Mouse (Mus musculus): ENCODE data around the gene Cdc6.
A peak's percentile ranks its signal among the peaks of the same experiment; 100 is the strongest.
"Not testable (repeated sequence)": the region's sequence is repeated elsewhere in the genome, so short reads cannot be mapped to it uniquely, and the experiment has no call there.

The Cdc6 gene

GRCm38 (mm10) chr11:98909654-98910053 is 2.1 kb downstream of the Cdc6 start:
- DNase-seq (ENCODE audit: low read depth, low spot score): no peak

- DNase-seq (ENCODE audit: low read depth, low spot score): no peak
These were observed 2.8 kb downstream of the Cdc6 start for GRCm38 (mm10) chr11:98910415-98910814.

GRCm38 (mm10) chr11:98911498-98911897 is 3.9 kb downstream of the Cdc6 start:
- DNase-seq (ENCODE audit: low read depth, low spot score): no peak

- no peak for DNase-seq (ENCODE audit: low read depth, low spot score)
These were observed 6.6 kb downstream of the Cdc6 start for GRCm38 (mm10) chr11:98914196-98914595.

- DNase-seq (ENCODE audit: low read depth, low spot score): not testable (repeated sequence)
These were observed 8.8 kb downstream of the Cdc6 start for GRCm38 (mm10) chr11:98916376-98916775.

GRCm38 (mm10) chr11:98917428-98918005 is 9.9 kb downstream of the Cdc6 start:
- no peak for DNase-seq (ENCODE audit: low read depth, low spot score)

- DNase-seq (ENCODE audit: low read depth, low spot score): no peak
These were observed 10.6 kb downstream of the Cdc6 start for GRCm38 (mm10) chr11:98918231-98918630.

GRCm38 (mm10) chr11:98919009-98919408 is 11.4 kb downstream of the Cdc6 start:
- DNase-seq (ENCODE audit: low read depth, low spot score): no peak

- DNase-seq (ENCODE audit: low read depth, low spot score): not testable (repeated sequence)
These were observed 14.2 kb downstream of the Cdc6 start for GRCm38 (mm10) chr11:98921813-98922212.

GRCm38 (mm10) chr11:98922307-98922706 is 14.7 kb downstream of the Cdc6 start:
- DNase-seq (ENCODE audit: low read depth, low spot score): not testable (repeated sequence)

GRCm38 (mm10) chr11:98922851-98923711 is 15.5 kb downstream of the Cdc6 start:
- DNase-seq (ENCODE audit: low read depth, low spot score): not testable (repeated sequence)

GRCm38 (mm10) chr11:98924633-98925175 is 17.1 kb downstream of the Cdc6 start:
- DNase-seq (ENCODE audit: low read depth, low spot score): no peak

- DNase-seq (ENCODE audit: low read depth, low spot score): no peak
These were observed 17.7 kb downstream of the Cdc6 start for GRCm38 (mm10) chr11:98925265-98925721.

- peak; percentile 72 for DNase-seq (ENCODE audit: low read depth, low spot score)
These were observed 18.3 kb downstream of the Cdc6 start for GRCm38 (mm10) chr11:98925868-98926311.

- no peak for DNase-seq (ENCODE audit: low read depth, low spot score)
These were observed 19.0 kb downstream of the Cdc6 start for GRCm38 (mm10) chr11:98926553-98926952.

GRCm38 (mm10) chr11:98927438-98928076 is 20.0 kb downstream of the Cdc6 start, which contains the start of gene Rara:
TSS of gene Rara (plus strand) at chr11:98927818.
- DNase-seq (ENCODE audit: low read depth, low spot score): no peak

- DNase-seq (ENCODE audit: low read depth, low spot score): no peak
These were observed 20.7 kb downstream of the Cdc6 start for GRCm38 (mm10) chr11:98928186-98928893.

GRCm38 (mm10) chr11:98929503-98929902 is 21.9 kb downstream of the Cdc6 start:
- no peak for DNase-seq (ENCODE audit: low read depth, low spot score)

- no peak for DNase-seq (ENCODE audit: low read depth, low spot score)
These were observed 22.6 kb downstream of the Cdc6 start for GRCm38 (mm10) chr11:98930127-98930601.

- DNase-seq (ENCODE audit: low read depth, low spot score): no peak
These were observed 23.3 kb downstream of the Cdc6 start for GRCm38 (mm10) chr11:98930773-98931512.

Data from embryo, embryonic 11.5 days (tissue).